Comparison of ENCODE assay signal across 8 mouse cellular contexts in the genomic region with DNA sequence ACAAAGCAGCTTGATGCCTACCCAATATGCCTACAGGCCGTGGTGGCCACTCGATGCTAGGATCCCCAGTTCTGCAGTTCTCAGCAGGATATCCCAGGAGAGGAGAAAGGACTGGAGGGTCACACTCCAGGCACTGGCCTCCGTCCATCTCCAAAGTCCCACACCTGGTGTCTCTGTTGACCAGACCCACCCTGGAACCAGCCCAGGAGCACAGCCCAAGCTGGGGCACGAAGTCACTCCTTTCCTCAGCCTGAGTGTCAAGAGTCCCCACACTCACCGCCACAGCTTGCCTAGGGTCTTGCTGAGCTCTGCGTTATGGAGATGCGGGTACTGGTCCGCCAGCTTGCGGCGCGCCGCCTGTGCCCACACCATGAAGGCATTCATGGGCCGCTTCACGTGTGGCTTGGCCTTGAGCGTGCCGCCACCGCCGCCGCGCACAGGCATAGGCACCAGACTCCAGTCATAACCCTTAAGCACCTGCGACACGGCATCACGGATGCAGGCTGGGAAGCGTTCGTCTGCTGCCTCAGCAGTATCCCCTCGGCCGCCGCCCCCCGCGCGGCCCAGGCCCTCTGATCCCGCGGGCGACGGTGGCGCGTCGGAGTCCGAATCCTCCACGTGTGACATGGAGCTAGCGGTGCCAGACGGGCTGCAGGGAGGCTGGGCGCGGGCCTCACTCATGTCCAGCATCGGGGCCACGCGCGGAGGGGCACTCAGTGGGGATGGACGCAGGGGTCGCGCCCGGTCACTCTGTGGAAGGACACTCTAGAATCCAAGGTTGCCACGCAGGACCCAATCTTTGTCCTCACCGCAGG. TPM values are rescaled to one million over a fixed set of nuclear protein-coding genes. Genes with fewer than 3 reads are reported as not detected.
DNase-seq lines count a peak whose midpoint lies in the region; ATAC-seq and TF ChIP-seq lines count a peak whose summit lies in the region.

No protein-coding gene starts in this region.

- peaks cover 8% of the 10 kb centered on the region for H3K27me3 ChIP-seq in heart, adult 2 months (ENCODE audit: control insufficient read depth, insufficient read depth, low read length)
- peaks cover 9% of the 10 kb centered on the region; the same call in 1 of the 2 replicates for H3K27me3 ChIP-seq in thymus, adult 2 months (ENCODE audit: control insufficient read depth, insufficient read depth, low read length)
- H3K27me3 ChIP-seq in hindbrain, embryonic 16.5 days (replicated peaks; ENCODE audit: control insufficient read depth, insufficient read depth, low read length) = peaks cover 10% of the 10 kb centered on the region
- peaks cover 13% of the 10 kb centered on the region; the same call in 1 of the 2 replicates for H3K27me3 ChIP-seq in midbrain, postnatal 0 days (ENCODE audit: insufficient read depth, low read length)

- no peak for TF ChIP-seq EP300 in heart, adult 2 months (IDR thresholded peaks at IDR 0.05; ENCODE audit: insufficient read depth, low read depth, low read length)

- H3K27ac ChIP-seq in heart, adult 2 months = peak overlapping the region; percentile 26
- H3K27ac ChIP-seq in thymus, adult 2 months (ENCODE audit: control insufficient read depth, insufficient read depth, low read length) = no peak overlapping the region
- peak overlapping the region; percentile 62; the same call in 1 of the 2 replicates for H3K27ac ChIP-seq in hindbrain, embryonic 16.5 days (ENCODE audit: low read depth, low read length)
- H3K27ac ChIP-seq in midbrain, postnatal 0 days (ENCODE audit: low read depth, low read length) = peak overlapping the region; percentile 18; the same call in 1 of the 2 replicates

- H3K4me3 ChIP-seq in heart, adult 2 months = peak overlapping the region; percentile 48
- peak overlapping the region; percentile 15 for H3K4me3 ChIP-seq in thymus, adult 2 months (ENCODE audit: control insufficient read depth, insufficient read depth, low read length)
- peak overlapping the region; percentile 45 for H3K4me3 ChIP-seq in hindbrain, embryonic 16.5 days (ENCODE audit: low read length)
- H3K4me3 ChIP-seq in midbrain, postnatal 0 days (ENCODE audit: low read depth, low read length) = peak overlapping the region; percentile 47

- H3K79me2 ChIP-seq in heart, adult 2 months (replicated peaks; ENCODE audit: control insufficient read depth, insufficient read depth, low read length) = no peaks in the 10 kb centered on the region

- peak; percentile 9; the same call in 1 of the 2 replicates for ATAC-seq in hindbrain, embryonic 16.5 days
- peak; percentile 8; the same call in 1 of the 2 replicates for ATAC-seq in midbrain, postnatal 0 days (ENCODE audit: low FRiP score)

- intact Hi-C loops in heart, adult 2 months (cut with DNase I) = loop anchor here (2.0 to 5.0 kb wide), 3 partner anchors 25 to 232 kb away; no protein-coding TSS in a partner anchor
- intact Hi-C loops in heart, postnatal 14 days (cut with DNase I) = loop anchor here (2.0 kb wide), 1 partner anchor 127 kb away; no protein-coding TSS in a partner anchor

- no peak for DNase-seq in heart, adult 2 months
- no peak for DNase-seq in heart, postnatal 14 days
- no peak for DNase-seq in thymus, adult 2 months
- no peak for DNase-seq in thymus, postnatal 36 days
- no peak for DNase-seq in midbrain, postnatal 0 days (ENCODE audit: low spot score)
- no peak for DNase-seq in cerebellum, adult 8-10 months
- no peak for DNase-seq in layer of hippocampus, postnatal 14 days (ENCODE audit: low spot score in 2 of 2)

- TF ChIP-seq CTCF in heart, adult 2 months (IDR thresholded peaks at IDR 0.05) = no peak
- TF ChIP-seq CTCF in thymus, adult 2 months (IDR thresholded peaks at IDR 0.05; ENCODE audit: borderline replicate concordance, control insufficient read depth, extremely low read depth, insufficient read depth, low read length, poor library complexity) = no peak
- no peak for TF ChIP-seq CTCF in midbrain, postnatal 0 days (IDR thresholded peaks at IDR 0.05)

- WGBS in heart, adult 2 months = 13% methylated on average over 54 of the region's 54 CpGs
- 10% methylated on average over 54 of the region's 54 CpGs for WGBS in thymus, adult 2 months
- 1% methylated on average over 46 of the region's 54 CpGs for WGBS in hindbrain, embryonic 16.5 days
- WGBS in midbrain, postnatal 0 days = 3% methylated on average over 53 of the region's 54 CpGs

- H3K9me3 ChIP-seq in hindbrain, embryonic 16.5 days (ENCODE audit: control insufficient read depth, low read length) = no peaks in the 10 kb centered on the region
- no peaks in the 10 kb centered on the region for H3K9me3 ChIP-seq in midbrain, postnatal 0 days (ENCODE audit: low read length)

- peak overlapping the region; percentile 71 for H3K9ac ChIP-seq in heart, adult 2 months (ENCODE audit: low read depth, low read length)
- H3K9ac ChIP-seq in hindbrain, embryonic 16.5 days (ENCODE audit: low read depth, low read length) = peak overlapping the region; percentile 53
- peak overlapping the region; percentile 55 for H3K9ac ChIP-seq in midbrain, postnatal 0 days (replicated peaks; ENCODE audit: low read length, poor library complexity, severe bottlenecking)

- H3K4me1 ChIP-seq in heart, adult 2 months (ENCODE audit: control insufficient read depth, insufficient read depth, low read length) = peaks cover 2% of the 10 kb centered on the region; the same call in 1 of the 2 replicates
- H3K4me1 ChIP-seq in thymus, adult 2 months (replicated peaks; ENCODE audit: control insufficient read depth, insufficient read depth, low read length) = peaks cover 9% of the 10 kb centered on the region; the same call in 1 of the 2 replicates
- H3K4me1 ChIP-seq in hindbrain, embryonic 16.5 days (ENCODE audit: control insufficient read depth, insufficient read depth, low read depth, low read length) = peaks cover 21% of the 10 kb centered on the region
- H3K4me1 ChIP-seq in midbrain, postnatal 0 days (ENCODE audit: insufficient read depth, low read length) = peaks cover 3% of the 10 kb centered on the region; the same call in 1 of the 2 replicates

- no peak for TF ChIP-seq POLR2A in heart, adult 2 months (IDR thresholded peaks at IDR 0.05; ENCODE audit: insufficient read depth, low read depth, low read length)
- TF ChIP-seq POLR2A in thymus, adult 2 months (IDR thresholded peaks at IDR 0.05; ENCODE audit: control insufficient read depth, extremely low read depth, insufficient read depth, low read length, poor library complexity) = no peak

- H3K36me3 ChIP-seq in heart, adult 2 months (ENCODE audit: control insufficient read depth, insufficient read depth, low read length) = no peaks in the 10 kb centered on the region
- H3K36me3 ChIP-seq in thymus, adult 2 months (ENCODE audit: control insufficient read depth, insufficient read depth, low read length) = no peaks in the 10 kb centered on the region
- no peaks in the 10 kb centered on the region for H3K36me3 ChIP-seq in hindbrain, embryonic 16.5 days (ENCODE audit: control insufficient read depth, insufficient read depth, low read length)
- no peaks in the 10 kb centered on the region for H3K36me3 ChIP-seq in midbrain, postnatal 0 days (ENCODE audit: insufficient read depth, low read length)

- H3K4me2 ChIP-seq in hindbrain, embryonic 16.5 days (ENCODE audit: low read length) = peak overlapping the region; percentile 90
- H3K4me2 ChIP-seq in midbrain, postnatal 0 days (ENCODE audit: low read depth, low read length, poor library complexity, severe bottlenecking) = peak overlapping the region; percentile 91

RNA-seq across cellular contexts. Expression of gene Sox8, which starts 0.4 kb away (rescaled TPM):
- total RNA-seq in heart, adult 2 months (2021) = under 1 TPM; 0.30 to 0.44 TPM
- polyA plus RNA-seq in heart, adult 2 months (2012; rRNA removed) = 0.57 and 0.67 TPM in 2 replicates
- total RNA-seq in heart, postnatal 14 days (2021) = under 1 TPM; 0.56 to 0.67 TPM
- polyA plus RNA-seq in thymus, adult 2 months (2012; rRNA removed) = 0.94 and 1.0 TPM in 2 replicates
- polyA plus RNA-seq in hindbrain, embryonic 16.5 days (2015; fragmentation: Nextera tagmentation; extraction: Ambion mirVana) = 24.2 and 25.1 TPM in 2 replicates
- 21.5 and 31.0 TPM in 2 replicates for total RNA-seq in midbrain, postnatal 0 days (2014; rRNA removed)
- 16.3 and 19.9 TPM in 2 replicates for polyA plus RNA-seq in midbrain, postnatal 0 days (2015; fragmentation: Nextera tagmentation; extraction: Ambion mirVana)
- total RNA-seq in layer of hippocampus, postnatal 14 days (2021) = 10 to 100 TPM; 78.2 to 81.1 TPM

RNA-seq across cellular contexts. Expression of gene Lmf1, which starts 8.8 kb away (rescaled TPM):
- 10 to 100 TPM; 28.7 to 33.5 TPM for total RNA-seq in heart, adult 2 months (2021)
- polyA plus RNA-seq in heart, adult 2 months (2012; rRNA removed) = 32.7 and 41.8 TPM in 2 replicates
- total RNA-seq in heart, postnatal 14 days (2021) = 10 to 100 TPM; 26.2 to 28.0 TPM
- 25.2 and 25.8 TPM in 2 replicates for polyA plus RNA-seq in thymus, adult 2 months (2012; rRNA removed)
- polyA plus RNA-seq in hindbrain, embryonic 16.5 days (2015; fragmentation: Nextera tagmentation; extraction: Ambion mirVana) = 27.7 and 28.2 TPM in 2 replicates
- total RNA-seq in midbrain, postnatal 0 days (2014; rRNA removed) = 27.3 and 27.6 TPM in 2 replicates
- 19.8 and 23.0 TPM in 2 replicates for polyA plus RNA-seq in midbrain, postnatal 0 days (2015; fragmentation: Nextera tagmentation; extraction: Ambion mirVana)
- total RNA-seq in layer of hippocampus, postnatal 14 days (2021) = 10 to 100 TPM; 26.2 to 27.2 TPM

Comparison
In these comparisons a context has a peak if more than half of its experiments do, and no peak if none do; other contexts are left out.
1. RNA of gene Sox8, which starts 0.4 kb away (total RNA-seq): 78.2 to 81.1 TPM in layer of hippocampus, postnatal 14 days and 21.5 to 31.0 TPM in midbrain, postnatal 0 days; 0.56 to 0.67 TPM in heart, postnatal 14 days and 0.30 to 0.44 TPM in heart, adult 2 months; every median in the first group is over 10 times any median in the second.
2. Peak in every context shown above with its lines, with median percentiles within 50 percentile points of each other: H3K4me3 ChIP-seq and H3K9ac ChIP-seq.